ENCODE assay signal across 9 mouse cellular contexts in genomic region chr5:76843448-76843847, GRCm38 (mm10).
DNase-seq lines count a peak whose midpoint lies in the region; ATAC-seq and TF ChIP-seq lines count a peak whose summit lies in the region.
"Had no signal": no experiment of that assay in that cellular context is flagged by ENCODE, and none has a peak within 500 bp of the region (broad histone marks: within the 10 kb centered on the region; RNA-seq: fewer than 3 reads in every experiment).

No protein-coding gene starts in this region.

- no peak overlapping the region for H3K4me3 ChIP-seq in E14TG2a.4 (replicated peaks; ENCODE audit: low read length)
- H3K4me3 ChIP-seq in kidney, postnatal 0 days (replicated peaks; ENCODE audit: low read depth, low read length): no peak overlapping the region
- H3K4me3 ChIP-seq in liver, embryonic 14.5 days (ENCODE audit: insufficient read depth in 1 of 2, low read depth in 2 of 2, low read length in 2 of 2): no peak overlapping the region
- H3K4me3 ChIP-seq: heart, embryonic 13.5 days had no signal

- TF ChIP-seq CTCF in E14TG2a.4 (conservative IDR thresholded peaks at IDR 0.05; ENCODE audit: low read length): peak; percentile 87
- peak; percentile 91 for TF ChIP-seq CTCF in kidney, postnatal 0 days (IDR thresholded peaks at IDR 0.05; ENCODE audit: low read depth)
- peak; percentile 86 for TF ChIP-seq CTCF in liver, embryonic 14.5 days (IDR thresholded peaks at IDR 0.05; ENCODE audit: low read depth)

- H3K4me2 ChIP-seq in kidney, postnatal 0 days (ENCODE audit: low read length): no peak overlapping the region
- no peak overlapping the region for H3K4me2 ChIP-seq in liver, embryonic 14.5 days (ENCODE audit: low read depth)

- no peak overlapping the region for H3K9ac ChIP-seq in kidney, postnatal 0 days (ENCODE audit: low read depth, low read length)
- H3K9ac ChIP-seq in liver, embryonic 14.5 days (replicated peaks): no peak overlapping the region
- H3K9ac ChIP-seq: heart, embryonic 13.5 days had no signal

- WGBS in kidney, postnatal 0 days: 16% methylated on average over 4 of the region's 4 CpGs
- 16% methylated on average over 4 of the region's 4 CpGs for WGBS in liver, embryonic 14.5 days (ENCODE audit: insufficient replicate concordance)

- H3K27ac ChIP-seq in kidney, postnatal 0 days: no peak overlapping the region
- no peak overlapping the region for H3K27ac ChIP-seq in liver, embryonic 14.5 days
- H3K27ac ChIP-seq: heart, embryonic 13.5 days had no signal

- no peak for TF ChIP-seq EP300 in liver, embryonic 14.5 days (IDR thresholded peaks at IDR 0.05; ENCODE audit: low read depth)

- peaks cover 10% of the 10 kb centered on the region; the same call in 1 of the 2 replicates for H3K27me3 ChIP-seq in E14TG2a.4 (ENCODE audit: insufficient read depth, low read length)
- H3K27me3 ChIP-seq in kidney, postnatal 0 days (ENCODE audit: insufficient read depth, low read length): no peaks in the 10 kb centered on the region
- no peaks in the 10 kb centered on the region for H3K27me3 ChIP-seq in liver, embryonic 14.5 days (ENCODE audit: control insufficient read depth, insufficient read depth, low read length)
- H3K27me3 ChIP-seq: heart, embryonic 13.5 days had no signal

- no peaks in the 10 kb centered on the region for H3K9me3 ChIP-seq in E14TG2a.4 (ENCODE audit: low read length)
- H3K9me3 ChIP-seq in kidney, postnatal 0 days (replicated peaks; ENCODE audit: low read length): no peaks in the 10 kb centered on the region
- no peaks in the 10 kb centered on the region for H3K9me3 ChIP-seq in liver, embryonic 14.5 days (ENCODE audit: control insufficient read depth, low read length)
- H3K9me3 ChIP-seq: heart, embryonic 13.5 days had no signal

- peaks cover 15% of the 10 kb centered on the region for H3K4me1 ChIP-seq in E14TG2a.4 (replicated peaks; ENCODE audit: low read depth, low read length)
- H3K4me1 ChIP-seq in kidney, postnatal 0 days (replicated peaks; ENCODE audit: insufficient read depth, low read length): no peaks in the 10 kb centered on the region
- H3K4me1 ChIP-seq in liver, embryonic 14.5 days (replicated peaks; ENCODE audit: control insufficient read depth in 2 of 2, insufficient read depth in 2 of 2, low read length in 1 of 2): no peaks in the 10 kb centered on the region

- ATAC-seq in activated CD4-positive, CD25-positive, alpha-beta regulatory T cell, adult 4 months: peak; percentile 81
- peak; percentile 87 for ATAC-seq in common myeloid progenitor, adult 5-6 weeks (replicated peaks; ENCODE audit: low read depth, poor library complexity, severe bottlenecking)
- ATAC-seq in kidney, postnatal 0 days (replicated peaks; ENCODE audit: low FRiP score, low read depth): 0 out of 2 replicates have a peak, but pooled peaks have one; percentile 34
- no peak for ATAC-seq in liver, embryonic 14.5 days (ENCODE audit: insufficient read depth)

- H3K36me3 ChIP-seq in E14TG2a.4 (ENCODE audit: insufficient read depth, low read length): no peaks in the 10 kb centered on the region
- no peaks in the 10 kb centered on the region for H3K36me3 ChIP-seq in kidney, postnatal 0 days (ENCODE audit: insufficient read depth, low read length)
- H3K36me3 ChIP-seq in liver, embryonic 14.5 days (replicated peaks; ENCODE audit: control insufficient read depth, insufficient read depth, low read depth): no peaks in the 10 kb centered on the region
- H3K36me3 ChIP-seq: heart, embryonic 13.5 days had no signal

- peak; percentile 49 for DNase-seq in gastrocnemius, postnatal 25 days
- peak; percentile 74 for DNase-seq in kidney, postnatal 0 days (ENCODE audit: low spot score)
- peak; percentile 23 to 33 (median 28) for DNase-seq in liver, embryonic 14.5 days (ENCODE audit: low read depth in 3 of 3, low spot score in 3 of 3)
- DNase-seq in ovary, postnatal 36 days (ENCODE audit: low spot score): peak; percentile 56
- peak; percentile 73 for DNase-seq in urinary bladder, postnatal 25 days (ENCODE audit: low spot score)
